Mouse (Mus musculus) liver, embryonic 16.5 days (tissue): Measurements from ENCODE around the gene Cfap52. TPM values are rescaled to one million over a fixed set of nuclear protein-coding genes. Genes with fewer than 3 reads are reported as not detected.

ENCODE experiments used
- ATAC-seq: fragments of 200-750 bp; cut with Nextera tagmentation; 2 replicates; pipeline ENCODE4 v1.8.0; 2017; ENCODE audit warnings: low read depth, mild to moderate bottlenecking, moderate number of reproducible peaks, moderate library complexity
- H3K27ac ChIP-seq: fragments of 300-500 bp; sonication (generic); 2 replicates; pipeline ENCODE4 v1.5.1; 2014; ENCODE audit warnings: mild to moderate bottlenecking, low read length
- H3K27me3 ChIP-seq: fragments of 300-500 bp; sonication (generic); 2 replicates; pipeline ENCODE4 v1.6.1; 2014; ENCODE audit warnings: low read depth, low read length, mixed read lengths; ENCODE audit not compliant: control insufficient read depth, insufficient read depth
- H3K36me3 ChIP-seq: fragments of 300-500 bp; sonication (generic); 2 replicates; pipeline ENCODE4 v1.6.1; 2014; ENCODE audit warnings: mild to moderate bottlenecking; ENCODE audit not compliant: control insufficient read depth, insufficient read depth
- H3K4me1 ChIP-seq: fragments of 300-500 bp; sonication (generic); 2 replicates; pipeline ENCODE4 v1.6.1; 2014; ENCODE audit warnings: low read depth, low read length, mixed read lengths; ENCODE audit not compliant: control insufficient read depth
- H3K4me2 ChIP-seq: fragments of 300-500 bp; sonication (generic); 2 replicates; pipeline ENCODE4 v1.6.1; 2014; ENCODE audit warnings: low read depth, low read length, mixed read lengths
- H3K4me3 ChIP-seq: fragments of 300-500 bp; sonication (generic); 2 replicates; pipeline ENCODE4 v1.5.1; 2014; ENCODE audit warnings: low read depth, mild to moderate bottlenecking, low read length
- H3K9ac ChIP-seq: fragments of 300-500 bp; sonication (generic); 2 replicates; pipeline ENCODE4 v1.6.1; 2014; ENCODE audit warnings: low read depth, low read length
- H3K9me3 ChIP-seq: fragments of 300-500 bp; sonication (generic); replicated peaks from 2 replicates; pipeline ENCODE4 v1.6.1; 2016; ENCODE audit warnings: low read length; ENCODE audit not compliant: control insufficient read depth
- WGBS: fragments of 180-500 bp; shearing (Covaris S2); extraction: QIAGEN DNeasy Blood & Tissue Kit; methylation state at CpG from one replicate; pipeline ENCODE4 v1.1.7; 2014; ENCODE audit not compliant: insufficient replicate concordance; 5-methylcytosine and 5-hydroxymethylcytosine counted together
- polyA plus RNA-seq: library from polyadenylated mRNA; unstranded; fragments of >200 nt; fragmentation: Nextera tagmentation; extraction: Ambion mirVana; gene quantifications from 2 replicates; pipeline ENCODE4 v1.2.1, GENCODE M21; 2015

Cfap52 gene
- polyA plus RNA-seq, 1 experiment from 2014 or later: not detected

DNA sequence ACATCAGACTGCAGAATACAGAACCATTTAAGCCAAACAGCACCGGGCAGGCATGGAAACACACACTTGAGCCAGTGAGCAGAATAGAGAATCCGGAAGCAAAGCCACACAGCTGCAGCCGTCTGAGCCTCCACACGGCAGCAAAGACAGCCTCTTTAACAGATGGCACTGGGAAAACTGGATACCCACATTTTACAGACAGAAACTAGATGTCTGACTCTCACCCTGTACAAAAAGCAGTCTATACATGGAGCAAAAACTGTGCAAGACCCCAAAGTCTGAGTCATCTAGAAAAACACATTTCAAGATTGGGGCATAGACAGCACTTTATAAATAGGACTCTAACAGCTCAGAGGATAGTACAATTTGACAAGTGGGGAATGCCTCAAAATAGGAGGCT is 25.8 kb upstream of the Cfap52 start:
- no peak for ATAC-seq
- H3K4me3 ChIP-seq: no peak overlapping the region
- no peaks in the 10 kb centered on the region for H3K4me1 ChIP-seq
- no peak overlapping the region for H3K27ac ChIP-seq
- WGBS: 73% methylated on average over 4 of the region's 4 CpGs
- H3K36me3 ChIP-seq: no peaks in the 10 kb centered on the region
- no peaks in the 10 kb centered on the region for H3K9me3 ChIP-seq
- H3K27me3 ChIP-seq: no peaks in the 10 kb centered on the region
- H3K4me2 ChIP-seq: no peak overlapping the region
- no peak overlapping the region for H3K9ac ChIP-seq

DNA sequence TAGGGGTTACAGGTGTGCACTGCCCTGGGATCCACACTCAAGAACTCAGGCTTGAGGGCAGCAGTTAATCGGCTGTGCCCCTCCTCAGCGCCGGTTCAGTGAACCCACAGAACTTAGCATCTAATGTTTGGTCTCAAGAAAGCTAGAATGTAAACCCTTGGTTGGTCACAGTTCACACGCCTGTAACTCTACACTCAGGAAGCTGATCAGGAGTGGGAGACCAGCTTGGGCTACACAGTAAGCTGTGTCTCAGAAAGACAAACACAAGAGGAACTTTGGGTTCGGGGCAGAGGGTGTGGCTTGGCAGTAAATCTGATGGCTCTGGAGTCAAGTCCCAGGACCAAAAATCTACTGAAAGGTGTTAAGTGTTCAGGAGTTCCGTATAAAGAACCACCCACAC is 18.1 kb upstream of the Cfap52 start:
- Histone ChIP-seq H3K4me1 (no peaks in the 10 kb centered on the region), H3K27ac (no peak overlapping the region), H3K27me3 (no peaks in the 10 kb centered on the region), H3K9ac (no peak overlapping the region), H3K36me3 (no peaks in the 10 kb centered on the region), H3K4me2 (no peak overlapping the region), H3K4me3 (no peak overlapping the region), H3K9me3 (no peaks in the 10 kb centered on the region)
- WGBS: 73% methylated on average over 6 of the region's 6 CpGs
- no peak for ATAC-seq

- no peak overlapping the region for H3K27ac ChIP-seq
- H3K4me1 ChIP-seq: no peaks in the 10 kb centered on the region
- H3K27me3 ChIP-seq: no peaks in the 10 kb centered on the region
- H3K9me3 ChIP-seq: no peaks in the 10 kb centered on the region
- no peak overlapping the region for H3K4me2 ChIP-seq
- H3K4me3 ChIP-seq: no peak overlapping the region
- no peak for ATAC-seq
- 26% methylated on average over 2 of the region's 2 CpGs for WGBS
- H3K9ac ChIP-seq: no peak overlapping the region
- no peaks in the 10 kb centered on the region for H3K36me3 ChIP-seq
Observed at GRCm38 (mm10) chr11:67975252-67975651, 9.8 kb upstream of the Cfap52 start.

- ATAC-seq: no peak
- Histone ChIP-seq H3K4me1 (no peaks in the 10 kb centered on the region), H3K9ac (no peak overlapping the region), H3K27ac (no peak overlapping the region), H3K4me2 (no peak overlapping the region), H3K27me3 (no peaks in the 10 kb centered on the region), H3K9me3 (no peaks in the 10 kb centered on the region), H3K4me3 (no peak overlapping the region), H3K36me3 (no peaks in the 10 kb centered on the region)
- 66% methylated on average over 5 of the region's 5 CpGs for WGBS
Observed at GRCm38 (mm10) chr11:67973225-67973624, 7.8 kb upstream of the Cfap52 start.

DNA sequence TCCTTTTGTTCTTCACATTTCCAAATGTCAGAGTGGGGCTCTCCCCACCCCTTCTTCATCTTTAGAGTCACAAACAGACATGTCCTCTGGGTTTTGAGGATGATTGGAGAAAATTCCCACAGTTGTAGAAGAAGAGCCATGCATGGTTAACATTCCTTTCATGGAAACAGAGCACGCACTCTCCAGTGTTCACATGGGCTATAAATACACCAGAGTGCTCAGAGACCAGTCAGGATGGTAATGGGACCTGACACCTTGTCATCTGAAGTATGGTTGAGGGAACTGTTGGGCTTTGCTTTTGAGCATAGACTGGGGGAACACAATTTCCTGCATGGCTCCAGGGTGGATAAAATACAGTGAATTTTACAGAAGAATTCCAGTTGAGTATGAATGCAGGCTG is 7.2 kb upstream of the Cfap52 start:
- ATAC-seq: no peak
- H3K4me3 ChIP-seq: no peak overlapping the region
- no peaks in the 10 kb centered on the region for H3K36me3 ChIP-seq
- no peaks in the 10 kb centered on the region for H3K4me1 ChIP-seq
- no peak overlapping the region for H3K9ac ChIP-seq
- no peaks in the 10 kb centered on the region for H3K27me3 ChIP-seq
- no peak overlapping the region for H3K27ac ChIP-seq
- no peaks in the 10 kb centered on the region for H3K9me3 ChIP-seq
- WGBS: 67% methylated on average over 1 of the region's 1 CpGs
- H3K4me2 ChIP-seq: no peak overlapping the region

- WGBS: 75% methylated on average over 11 of the region's 11 CpGs
- H3K27me3 ChIP-seq: no peaks in the 10 kb centered on the region
Observed at GRCm38 (mm10) chr11:67967831-67968230, 2.4 kb upstream of the Cfap52 start.

GRCm38 (mm10) chr11:67965905-67966878 is 741 bp upstream of the Cfap52 start, which contains the start of gene Stx8:
Stx8 (plus strand) TSS chr11:67966193.
- peak; percentile 76 for ATAC-seq
- WGBS: under 1% methylated on average over 28 of the region's 28 CpGs
- Histone ChIP-seq H3K4me2 (peak within 1 kb of the TSS; percentile 87), H3K9me3 (no peaks in the 10 kb centered on the region), H3K27me3 (no peaks in the 10 kb centered on the region), H3K9ac (peak within 1 kb of the TSS; percentile 81), H3K4me1 (peaks cover 11% of the 10 kb centered on the region; the same call in 1 of the 2 replicates), H3K27ac (peak within 1 kb of the TSS; percentile 55), H3K36me3 (no peaks in the 10 kb centered on the region), H3K4me3 (peak within 1 kb of the TSS; percentile 89)

More at GRCm38 (mm10) chr11:67967831-67968230, 2.4 kb upstream of the Cfap52 start:
- no peak for ATAC-seq
- Histone ChIP-seq H3K9ac (no peak overlapping the region), H3K27ac (no peak overlapping the region), H3K4me2 (0 out of 2 replicates have a peak overlapping the region, but pooled peaks have one; percentile 87), H3K9me3 (no peaks in the 10 kb centered on the region), H3K4me1 (peaks cover 11% of the 10 kb centered on the region; the same call in 1 of the 2 replicates), H3K4me3 (no peak overlapping the region), H3K36me3 (no peaks in the 10 kb centered on the region)

GRCm38 (mm10) chr11:67964110-67964509 is 1.3 kb downstream of the Cfap52 start:
- no peak for ATAC-seq
- Histone ChIP-seq H3K27ac (no peak overlapping the region), H3K4me2 (no peak overlapping the region), H3K27me3 (no peaks in the 10 kb centered on the region), H3K4me1 (peaks cover 11% of the 10 kb centered on the region; the same call in 1 of the 2 replicates), H3K9me3 (no peaks in the 10 kb centered on the region), H3K4me3 (no peak overlapping the region), H3K9ac (no peak overlapping the region), H3K36me3 (no peaks in the 10 kb centered on the region)
- WGBS: 61% methylated on average over 6 of the region's 6 CpGs

DNA sequence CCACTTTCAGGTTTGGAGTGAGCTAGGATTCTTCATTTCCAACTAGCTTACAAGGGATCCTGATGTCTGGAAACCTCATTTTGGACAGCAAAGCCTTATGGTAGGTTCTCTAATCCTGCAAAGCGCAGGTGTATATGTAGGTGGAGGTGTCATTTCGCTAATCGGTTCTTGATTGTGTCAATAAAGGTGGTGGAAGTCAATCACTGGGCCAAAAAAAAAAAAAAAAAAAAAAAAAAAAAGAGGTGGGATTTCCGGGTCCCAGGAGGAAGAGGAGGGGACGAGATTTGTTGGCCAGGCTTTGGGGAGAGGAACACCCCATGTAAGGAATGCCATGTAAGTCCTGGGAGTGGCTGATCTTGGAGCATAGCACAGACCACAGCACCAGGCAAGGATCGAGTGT is 11.0 kb downstream of the Cfap52 start:
- Histone ChIP-seq H3K9ac (no peak overlapping the region), H3K27me3 (no peaks in the 10 kb centered on the region), H3K4me1 (no peaks in the 10 kb centered on the region), H3K4me3 (no peak overlapping the region), H3K36me3 (no peaks in the 10 kb centered on the region), H3K27ac (no peak overlapping the region), H3K9me3 (no peaks in the 10 kb centered on the region), H3K4me2 (no peak overlapping the region)
- ATAC-seq: no peak
- 63% methylated on average over 6 of the region's 6 CpGs for WGBS
